Mouse (Mus musculus) cerebellum, adult 11-12 months (tissue): ENCODE measurements around the gene Proser3.
"Not testable (repeated sequence)": the region's sequence is repeated elsewhere in the genome, so short reads cannot be mapped to it uniquely, and the experiment has no call there.

Source experiments
- DNase-seq: peaks from one replicate; pipeline ENCODE4 v3.0.0; 2022

Proser3 gene

DNA sequence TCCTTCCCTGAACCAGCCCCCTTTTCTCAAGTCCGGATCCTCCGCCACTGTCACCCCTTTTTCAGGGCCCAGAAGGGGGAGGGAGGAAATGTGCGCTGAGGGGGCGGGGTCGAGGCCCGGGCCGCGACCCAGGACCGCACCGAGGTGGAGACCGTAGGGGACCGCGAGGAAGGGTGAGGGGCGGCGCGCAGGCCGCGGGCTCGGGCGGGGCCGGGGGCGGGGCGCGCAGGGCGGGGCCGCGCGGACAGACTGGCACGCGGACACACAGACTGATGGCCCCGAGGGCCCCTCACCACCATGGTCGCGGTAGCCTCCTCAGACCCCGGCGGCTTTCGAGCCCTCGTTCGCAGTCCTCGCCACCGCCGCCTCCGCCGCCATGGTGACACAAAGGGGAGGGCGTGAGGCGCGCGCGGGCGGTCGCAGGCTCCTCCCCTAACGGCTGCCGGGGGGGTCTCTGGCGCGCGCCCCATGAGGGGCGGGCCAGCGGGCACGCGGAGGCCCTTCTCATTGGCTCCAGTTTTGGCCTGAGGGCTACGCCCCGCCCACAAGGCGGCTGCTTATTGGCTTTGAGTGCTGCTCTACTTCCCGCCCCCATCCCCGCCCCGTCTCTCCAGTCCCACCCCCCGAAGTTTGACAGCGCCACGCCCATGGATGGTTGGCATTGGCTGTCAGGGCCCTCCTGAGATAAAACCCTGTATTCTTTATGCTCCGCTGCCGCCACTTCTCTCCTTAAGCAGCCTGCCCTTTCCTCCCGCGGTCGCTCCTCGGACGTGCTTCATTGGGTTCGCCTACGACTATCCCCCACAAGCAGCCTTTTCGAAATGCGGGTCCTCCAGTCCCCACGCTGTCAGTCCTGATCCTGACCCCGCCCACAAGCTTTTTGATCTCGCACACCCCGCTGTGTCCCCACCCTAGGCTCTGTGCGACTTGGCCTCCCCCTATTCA lies 17.2 kb downstream of the Proser3 start, which contains the start of gene Arhgap33:
Gene Arhgap33 (minus strand): TSS at position 428 of the 945 bp plus-strand sequence.
- DNase-seq: peak; percentile 96

GRCm38 (mm10) chr7:30533941-30534632 lies 18.0 kb downstream of the Proser3 start:
- DNase-seq: peak; percentile 67

DNA sequence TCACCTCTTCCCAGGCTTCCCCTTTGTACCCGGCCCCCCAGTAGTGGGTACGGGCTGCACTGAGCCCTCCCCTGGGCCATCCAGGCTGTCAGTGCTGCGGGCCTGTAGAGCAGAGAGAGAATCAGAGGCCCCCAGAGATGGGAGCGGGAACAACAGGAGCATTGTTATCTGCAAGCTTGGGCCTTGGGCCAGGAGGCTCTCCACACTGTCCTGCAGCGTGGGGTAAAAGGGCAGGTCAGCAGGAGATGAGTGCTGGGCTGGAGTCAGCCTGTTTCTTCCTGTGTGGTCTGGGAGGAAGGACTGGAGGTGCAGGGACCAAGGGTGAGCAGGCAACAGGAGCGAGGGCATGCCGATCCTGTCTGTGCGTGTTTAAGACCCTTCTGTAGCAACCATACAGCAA lies 19.2 kb downstream of the Proser3 start:
- no peak for DNase-seq

DNA sequence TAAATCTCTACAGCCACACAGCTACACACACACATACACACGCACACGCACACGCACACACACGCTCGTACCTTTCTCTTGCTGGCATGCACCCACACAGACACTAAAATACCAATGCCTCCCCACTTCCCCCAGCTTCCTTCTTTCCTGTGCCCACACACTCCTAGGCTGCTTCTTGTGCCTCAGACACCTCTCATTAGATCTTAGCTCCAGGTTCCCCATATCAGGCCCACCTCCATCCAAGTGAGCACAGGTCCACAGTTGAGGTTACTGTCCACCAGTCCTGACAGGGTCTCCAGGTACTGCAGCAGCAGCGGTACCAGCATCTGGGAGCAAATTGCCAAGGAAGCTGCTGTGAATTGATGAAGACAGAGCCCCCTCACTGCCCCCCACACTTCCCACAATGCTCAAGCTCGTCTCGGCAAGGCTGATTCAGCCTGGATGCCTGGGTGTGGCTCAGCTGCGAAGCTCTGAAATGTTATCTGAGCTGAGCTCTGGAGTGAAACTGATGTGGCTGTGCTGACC lies 20.7 kb downstream of the Proser3 start:
- no peak for DNase-seq

GRCm38 (mm10) chr7:30526981-30527380 lies 25.1 kb downstream of the Proser3 start:
- DNase-seq: no peak

- DNase-seq: no peak
Observed at GRCm38 (mm10) chr7:30526399-30526798, 25.7 kb downstream of the Proser3 start.

DNA sequence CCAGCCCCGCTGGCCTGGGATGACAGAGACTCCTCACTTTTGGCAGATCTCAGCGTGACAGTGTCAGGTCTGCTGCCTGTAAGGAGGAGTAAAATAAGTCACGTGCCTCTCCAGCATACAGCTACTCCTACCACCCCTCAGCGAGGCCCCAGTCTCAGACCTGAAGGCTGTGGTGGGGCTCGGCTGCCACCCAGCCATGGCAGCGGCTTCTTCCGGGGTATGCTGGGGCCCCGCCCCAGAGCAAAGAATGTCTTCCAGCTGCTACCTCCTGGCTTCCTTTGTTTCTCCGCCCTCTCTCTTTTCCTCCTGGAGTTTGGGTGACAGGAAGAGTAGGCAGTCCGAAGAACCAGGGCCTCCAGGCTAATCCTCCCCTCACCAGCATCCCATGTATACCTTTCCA lies 26.1 kb downstream of the Proser3 start:
- DNase-seq: no peak

DNA sequence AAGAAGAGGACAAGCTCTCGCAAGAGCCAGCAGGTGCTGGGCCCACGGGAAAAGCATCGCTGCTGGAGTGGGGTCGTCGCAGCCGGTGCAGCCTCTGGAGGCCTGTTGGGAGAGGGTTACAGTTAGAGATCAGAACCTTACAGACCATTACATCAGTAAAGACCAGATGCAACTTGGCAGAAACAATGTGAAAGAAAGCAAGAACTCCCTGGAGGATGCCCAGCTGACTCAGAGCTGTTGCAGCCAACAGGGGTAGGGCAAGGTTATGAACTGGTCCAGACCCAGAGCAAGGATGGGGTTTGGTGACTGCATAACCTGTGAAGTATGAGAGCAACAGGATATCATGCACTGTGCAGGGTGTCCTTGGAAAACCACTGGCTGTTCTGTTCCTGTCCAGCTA lies 27.6 kb downstream of the Proser3 start:
- DNase-seq: no peak

- DNase-seq: no peak
Observed at GRCm38 (mm10) chr7:30522871-30523270, 29.2 kb downstream of the Proser3 start.

GRCm38 (mm10) chr7:30520856-30521255 lies 31.2 kb downstream of the Proser3 start:
- DNase-seq: peak; percentile 77

GRCm38 (mm10) chr7:30520396-30520795 lies 31.7 kb downstream of the Proser3 start:
- peak; percentile 53 for DNase-seq

DNA sequence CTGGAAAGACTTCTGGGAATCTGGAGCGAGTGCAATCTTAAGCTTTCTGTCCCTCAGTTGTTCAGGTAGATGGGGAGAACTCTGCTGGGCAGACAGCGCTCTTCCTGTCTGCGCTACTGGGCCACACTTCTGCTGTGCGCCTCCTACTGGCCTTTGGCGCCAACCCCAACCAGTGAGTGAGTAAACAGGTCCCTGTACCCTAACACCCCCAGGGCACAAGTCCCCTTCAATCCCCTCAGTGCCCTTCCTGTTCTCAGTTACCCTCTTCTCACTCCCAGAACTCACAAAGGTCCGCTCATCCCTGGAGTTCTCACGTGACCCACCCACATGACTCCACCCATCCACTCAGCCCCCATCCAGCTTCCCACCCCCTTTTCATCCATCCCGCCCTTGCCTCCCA lies 33.8 kb downstream of the Proser3 start:
- DNase-seq: no peak

DNA sequence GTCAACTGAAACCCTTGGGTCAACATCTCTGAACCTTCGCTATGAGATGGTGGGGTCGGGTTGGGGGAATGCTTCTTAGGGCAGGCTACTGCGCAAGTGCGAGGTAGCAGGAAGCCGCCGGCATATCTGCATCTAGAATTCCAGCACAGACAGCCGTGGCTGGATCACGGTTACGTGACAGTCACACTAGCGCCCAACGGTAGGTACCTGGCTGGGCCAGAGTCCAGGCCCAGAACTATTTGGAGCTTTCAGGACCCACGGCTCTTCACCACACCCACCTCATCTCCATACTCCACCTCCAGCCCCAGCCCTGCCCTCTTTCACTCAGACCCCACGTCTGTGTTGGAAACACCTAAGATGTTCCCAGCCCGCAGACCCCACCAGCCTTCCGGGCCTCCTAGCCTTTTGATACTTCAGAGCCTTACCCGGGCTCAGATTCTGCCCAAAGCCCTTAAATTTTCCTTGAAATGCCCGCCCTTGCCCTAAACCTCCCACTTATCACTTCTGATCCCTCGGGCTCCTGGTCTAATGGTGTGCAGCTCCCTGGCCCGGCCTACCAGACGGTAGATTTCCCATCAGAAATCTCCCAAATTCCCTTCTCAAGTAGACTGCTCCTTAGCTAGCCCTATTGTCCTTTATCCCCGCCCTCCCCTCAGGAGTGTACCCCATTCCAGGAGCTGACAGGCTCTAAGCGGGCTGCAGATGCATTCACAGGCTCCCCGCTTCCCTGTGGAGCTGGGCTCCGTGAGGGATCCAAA lies 36.9 kb downstream of the Proser3 start:
- DNase-seq: no peak

- no peak for DNase-seq
Observed at GRCm38 (mm10) chr7:30508061-30508460, 44.0 kb downstream of the Proser3 start.

- not testable (repeated sequence) for DNase-seq
Observed at GRCm38 (mm10) chr7:30501159-30501558, 50.9 kb downstream of the Proser3 start.

DNA sequence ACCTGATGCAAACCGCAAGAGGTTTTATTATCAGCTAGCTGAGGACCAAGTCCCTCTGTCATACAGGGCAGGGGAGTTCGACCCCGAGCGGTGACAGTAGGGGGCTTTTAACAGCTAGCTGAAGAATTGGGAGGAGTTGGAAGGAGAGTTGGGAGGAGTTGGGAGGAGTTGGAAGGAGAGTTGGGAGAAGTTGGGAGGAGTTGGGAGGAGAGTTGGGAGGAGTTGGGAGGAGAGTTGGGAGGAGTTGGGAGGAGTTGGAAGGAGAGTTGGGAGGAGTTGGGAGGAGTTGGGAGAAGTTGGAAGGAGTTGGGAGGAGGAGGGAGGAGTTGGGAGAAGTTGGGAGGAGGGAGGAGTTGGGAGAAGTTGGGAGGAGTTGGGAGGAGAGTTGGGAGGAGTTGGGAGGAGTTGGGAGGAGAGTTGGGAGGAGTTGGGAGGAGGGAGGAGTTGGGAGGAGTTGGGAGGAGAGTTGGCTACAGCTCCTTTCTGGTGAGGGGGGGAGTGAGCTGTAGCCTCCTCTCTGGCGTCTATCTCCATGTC lies 56.5 kb downstream of the Proser3 start:
- not testable (repeated sequence) for DNase-seq

DNA sequence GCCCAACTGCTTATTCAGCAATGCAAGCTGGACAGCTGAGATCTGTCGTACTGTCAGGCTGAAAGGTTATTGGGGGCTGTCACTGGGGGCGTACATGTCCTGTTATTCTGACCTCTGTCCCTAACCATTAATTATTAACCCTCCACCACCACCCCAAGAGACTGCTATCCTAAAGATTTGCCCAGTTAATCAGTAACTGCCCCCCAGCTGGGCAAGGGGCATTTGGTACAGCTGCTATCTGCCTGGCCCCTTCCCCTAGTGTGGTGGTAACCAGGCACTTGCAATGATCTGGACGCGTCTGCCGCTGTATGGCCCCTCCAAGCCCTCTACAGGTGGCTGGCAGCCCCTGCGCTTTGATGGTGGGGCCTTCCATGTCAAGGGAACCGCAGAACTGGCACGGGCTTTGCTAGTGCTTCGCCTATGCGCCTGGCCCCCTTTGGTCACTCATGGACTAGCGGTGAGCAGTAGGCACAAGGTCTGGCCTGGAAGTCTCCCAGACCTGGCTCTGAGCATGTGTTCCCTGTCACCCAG lies 58.6 kb downstream of the Proser3 start, which contains the start of gene Prodh2:
Gene Prodh2 (plus strand): TSS at position 222 of the 531 bp plus-strand sequence.
- DNase-seq: no peak

GRCm38 (mm10) chr7:30492765-30493164 lies 59.3 kb downstream of the Proser3 start:
- peak; percentile 73 for DNase-seq

GRCm38 (mm10) chr7:30490957-30491307 lies 61.2 kb downstream of the Proser3 start:
- no peak for DNase-seq

- peak; percentile 24 for DNase-seq
Observed at GRCm38 (mm10) chr7:30490251-30490956, 61.7 kb downstream of the Proser3 start.
